Mouse (Mus musculus): Measurements from ENCODE around the gene Cyp2f2.

The Cyp2f2 gene

GRCm38 (mm10) chr7:27153205-27153764, 33.6 kb downstream of the Cyp2f2 start, which contains the start of gene Cyp2t4:
Cyp2t4 (plus strand) TSS chr7:27153714.
- no peak for DNase-seq (ENCODE audit: low spot score in 2 of 2)

DNA sequence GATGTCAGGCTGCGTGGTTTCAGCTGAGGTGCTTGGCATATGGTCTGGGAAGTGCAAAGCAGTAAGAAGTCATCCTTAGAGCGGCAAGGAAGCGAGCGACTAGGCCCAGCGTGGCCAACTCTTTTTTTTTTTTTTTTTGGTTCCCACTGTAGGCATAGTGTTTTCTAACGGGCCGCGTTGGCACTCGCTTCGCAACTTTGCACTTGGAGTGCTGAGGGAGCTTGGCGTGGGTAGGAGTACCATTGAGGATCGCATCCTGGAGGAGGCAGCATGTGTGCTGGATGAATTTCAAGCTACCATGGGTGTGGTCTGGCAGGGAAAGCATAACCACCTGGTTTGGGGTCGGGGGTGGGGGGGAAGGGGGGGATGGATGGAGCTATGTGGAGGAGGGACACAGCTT, 36.3 kb downstream of the Cyp2f2 start:
- DNase-seq (ENCODE audit: low spot score in 2 of 2): peak in 1 of 2 experiments; percentile 75

- DNase-seq (ENCODE audit: low spot score in 2 of 2): no peak
Measured at GRCm38 (mm10) chr7:27158171-27158570, 38.5 kb downstream of the Cyp2f2 start.

- no peak for DNase-seq (ENCODE audit: low spot score in 2 of 2)
Measured at GRCm38 (mm10) chr7:27159256-27159655, 39.5 kb downstream of the Cyp2f2 start.

DNA sequence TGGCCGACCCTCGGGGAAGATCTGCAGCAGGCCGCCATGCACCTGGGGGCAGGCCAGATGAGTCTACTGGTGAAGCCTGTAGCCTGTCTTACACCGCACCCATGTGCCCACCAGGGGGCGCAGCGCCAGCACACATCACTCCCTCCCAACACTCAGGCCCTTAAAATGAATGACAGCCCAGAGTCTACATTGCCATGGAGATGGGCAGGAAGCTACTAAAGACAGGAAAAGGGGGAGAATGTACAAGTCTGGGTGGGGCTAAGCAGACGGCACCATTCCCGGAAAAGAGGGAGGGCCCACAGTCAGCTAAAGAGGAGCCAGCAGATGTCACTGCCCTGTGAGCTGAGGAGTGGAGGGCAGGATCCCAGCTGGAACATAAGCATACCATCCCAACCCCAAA, 40.2 kb downstream of the Cyp2f2 start:
- DNase-seq (ENCODE audit: low spot score in 2 of 2): peak; percentile 80 to 88

GRCm38 (mm10) chr7:27160921-27161320, 41.2 kb downstream of the Cyp2f2 start:
- no peak for DNase-seq (ENCODE audit: low spot score in 2 of 2)

DNA sequence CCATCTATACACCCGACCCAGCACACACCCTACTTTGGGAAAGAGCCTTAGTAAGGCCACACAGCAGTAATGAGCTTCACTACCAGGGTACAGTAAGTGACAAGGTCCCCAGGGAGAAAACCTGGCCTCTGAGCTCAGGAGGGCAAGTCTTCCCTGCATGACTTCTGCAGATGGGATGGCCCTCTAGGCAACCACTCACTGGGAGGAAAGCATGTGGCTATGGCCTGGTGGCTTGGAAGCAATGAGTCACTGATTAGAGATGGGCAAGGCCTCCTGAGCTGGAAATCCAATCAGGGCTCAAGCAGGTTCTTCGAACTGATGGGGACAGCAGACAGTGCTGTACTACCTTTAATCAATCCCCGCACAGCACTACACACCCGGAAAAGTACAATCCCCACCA, 42.0 kb downstream of the Cyp2f2 start:
- DNase-seq (ENCODE audit: low spot score in 2 of 2): no peak

DNA sequence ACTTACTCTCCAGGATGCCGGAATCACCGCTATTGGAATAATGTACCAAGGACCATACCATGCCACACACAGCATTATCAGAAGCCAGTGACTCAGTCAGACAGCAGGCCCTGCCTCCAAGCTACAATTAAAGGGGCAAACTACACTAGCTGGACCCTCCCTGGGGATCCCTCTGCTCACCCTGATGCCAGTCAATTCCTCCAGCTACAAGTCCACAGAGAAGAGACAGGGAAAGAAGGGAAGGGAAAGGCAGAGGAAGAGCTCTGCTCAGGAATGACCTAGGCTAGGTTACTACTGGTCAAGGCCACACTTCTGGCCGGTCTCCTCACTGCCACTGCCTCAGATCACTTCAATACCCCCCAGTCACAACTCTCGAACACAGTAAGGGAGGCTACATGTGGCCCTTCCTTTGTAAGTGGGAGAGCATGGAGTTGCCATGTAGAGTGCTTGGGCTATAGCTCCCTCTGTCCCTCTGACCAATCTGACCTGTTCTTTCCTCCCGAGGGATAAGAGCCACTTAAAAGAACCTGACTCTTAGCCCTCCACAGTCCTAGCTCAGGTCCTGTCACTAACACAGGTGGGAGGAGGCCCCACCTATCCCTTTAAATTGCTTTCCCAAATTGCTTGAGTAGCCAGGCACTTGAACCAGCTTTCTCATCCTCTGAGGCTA, 43.2 kb downstream of the Cyp2f2 start:
- no peak for DNase-seq (ENCODE audit: low spot score in 2 of 2)

- DNase-seq (ENCODE audit: low spot score in 2 of 2): no peak
Measured at GRCm38 (mm10) chr7:27163450-27163805, 43.7 kb downstream of the Cyp2f2 start.

DNA sequence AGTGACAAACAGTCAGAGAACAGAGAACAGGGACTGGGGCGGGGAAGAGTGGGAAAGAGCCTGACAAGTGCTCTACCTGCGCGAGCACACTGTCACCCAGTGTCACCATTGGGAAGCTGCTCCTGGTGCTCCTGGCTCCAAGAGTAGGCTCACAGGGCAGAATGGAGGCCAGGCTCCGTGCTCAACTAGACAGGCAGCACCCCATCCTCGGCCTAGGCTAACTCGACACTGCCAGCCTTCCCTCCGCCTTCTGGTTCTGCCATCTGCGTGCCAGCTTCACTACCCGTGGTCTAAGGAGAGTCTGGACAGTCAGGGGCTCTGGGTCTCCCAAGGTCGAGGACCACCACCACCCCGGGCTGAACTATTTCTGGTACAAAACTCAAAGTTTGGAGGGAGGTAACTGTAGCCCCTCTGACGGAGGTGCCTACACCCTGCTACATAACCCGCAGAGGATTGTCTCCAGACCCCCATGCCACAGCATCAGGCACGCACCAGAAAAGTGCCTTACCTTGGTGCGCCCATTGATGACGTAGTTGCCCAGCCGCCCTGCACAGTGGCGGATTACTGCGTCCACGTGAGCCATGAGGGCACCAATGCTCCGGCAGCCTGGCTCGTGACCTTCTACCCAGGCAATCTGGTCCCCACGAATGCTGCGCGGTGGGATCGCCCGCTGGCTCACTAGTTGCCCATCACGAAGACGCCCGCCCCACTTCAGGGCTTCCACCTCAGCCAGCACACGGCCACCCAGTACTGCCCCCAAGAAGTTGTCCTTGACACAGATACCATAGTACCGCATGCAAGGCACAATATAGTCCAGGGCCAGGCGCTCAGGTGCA, 44.6 kb downstream of the Cyp2f2 start:
- DNase-seq (ENCODE audit: low spot score in 2 of 2): peak in 1 of 2 experiments; percentile 40

DNA sequence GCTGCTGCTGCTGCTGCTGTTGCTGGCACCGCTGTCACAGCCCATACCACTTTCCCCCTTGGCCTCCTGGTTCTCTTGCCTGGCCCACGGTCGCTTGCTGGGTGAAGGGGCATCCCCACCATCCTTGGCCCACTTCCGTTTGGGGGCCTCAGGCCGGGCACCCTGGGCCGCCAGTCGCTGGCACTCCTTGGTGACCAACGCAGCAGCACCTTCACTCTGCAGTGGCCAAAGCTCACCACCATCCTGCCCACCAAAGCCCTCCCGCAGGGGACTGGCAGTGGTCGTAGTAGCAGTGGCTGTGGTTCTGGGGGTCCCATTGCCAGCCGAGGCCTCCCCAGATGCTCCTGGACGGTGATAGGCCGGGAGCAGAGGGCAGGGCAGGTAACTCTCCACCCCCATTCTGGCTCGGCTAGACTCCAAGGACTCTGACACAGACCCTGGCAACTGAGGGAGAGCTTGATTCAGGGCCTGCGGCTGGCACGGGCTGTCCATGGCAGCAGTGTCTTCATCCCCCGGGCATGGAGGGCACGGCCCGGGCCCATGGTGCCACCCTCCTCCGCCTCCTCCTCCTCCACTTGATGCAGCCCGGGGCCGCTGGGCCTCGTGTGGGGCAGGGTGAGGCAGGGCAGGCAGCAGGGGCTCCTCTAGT, 45.4 kb downstream of the Cyp2f2 start:
- peak in 1 of 2 experiments; percentile 37 for DNase-seq (ENCODE audit: low spot score in 2 of 2)

GRCm38 (mm10) chr7:27165696-27166095, 46.0 kb downstream of the Cyp2f2 start:
- no peak for DNase-seq (ENCODE audit: low spot score in 2 of 2)

DNA sequence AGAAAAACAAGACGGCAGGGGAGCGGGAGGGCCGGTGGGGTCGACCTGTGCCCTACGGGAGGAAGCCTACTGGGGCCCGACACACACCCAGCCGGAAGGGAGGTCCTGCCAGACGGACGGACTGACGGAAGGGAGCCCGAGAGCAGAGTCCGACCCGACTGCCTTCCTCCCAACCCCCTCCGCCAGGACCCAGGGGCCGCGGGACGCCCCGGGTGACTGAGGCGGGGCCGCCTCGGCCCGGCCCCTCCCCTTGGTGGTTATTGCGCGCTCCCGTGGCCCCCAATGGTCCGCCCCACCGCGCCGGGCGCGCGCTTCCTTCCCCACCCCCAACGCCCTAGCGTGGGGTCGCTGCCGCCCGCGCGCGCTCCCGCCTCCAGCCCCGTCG, 46.5 kb downstream of the Cyp2f2 start:
- peak in 1 of 2 experiments; percentile 64 for DNase-seq (ENCODE audit: low spot score in 2 of 2)

DNA sequence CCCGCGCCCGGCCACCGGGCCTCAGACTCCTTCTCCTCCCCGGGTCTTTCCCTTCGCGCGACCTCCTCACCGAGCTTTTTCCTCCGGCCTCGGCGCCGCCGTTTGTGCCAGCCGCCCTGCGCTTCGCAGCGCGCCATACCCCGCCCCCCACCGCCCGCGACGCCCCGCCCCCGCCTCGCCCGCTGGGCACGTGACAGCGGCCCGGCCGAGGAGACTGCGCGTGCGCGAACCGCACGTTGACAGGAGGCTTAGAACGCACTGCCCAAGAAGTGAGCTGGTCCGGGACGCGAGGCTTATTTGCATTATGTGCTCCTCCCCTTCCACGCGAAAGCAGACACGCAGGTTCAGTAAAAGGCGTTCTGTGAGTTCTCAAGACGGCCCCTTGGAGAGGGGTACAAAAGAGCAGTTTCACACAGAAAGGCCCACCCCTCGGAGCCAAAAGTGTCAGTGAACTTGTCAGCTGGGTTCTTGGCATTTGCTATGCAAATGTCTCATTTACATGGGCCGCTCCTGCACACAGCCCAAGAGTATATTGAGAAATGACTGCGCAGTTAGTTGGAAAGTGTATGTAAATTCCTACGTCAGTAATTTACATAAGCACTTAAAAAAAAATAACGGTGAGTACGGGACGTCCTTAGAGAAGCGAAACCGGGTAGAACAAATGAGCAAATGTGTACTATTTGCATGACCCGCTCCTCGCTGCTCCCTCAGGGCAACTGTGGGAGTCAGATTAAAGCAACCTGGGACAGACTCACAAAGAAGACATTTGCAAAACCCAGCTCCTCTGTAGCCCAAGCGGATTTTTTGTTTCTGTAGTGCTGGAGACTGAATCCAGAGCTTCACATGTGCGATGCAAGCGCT, 47.1 kb downstream of the Cyp2f2 start, which contains the start of gene Egln2:
TSS of gene Egln2 (minus strand) at position 189 of the 861 bp plus-strand sequence.
- DNase-seq (ENCODE audit: low spot score in 2 of 2): peak; percentile 88 to 95

DNA sequence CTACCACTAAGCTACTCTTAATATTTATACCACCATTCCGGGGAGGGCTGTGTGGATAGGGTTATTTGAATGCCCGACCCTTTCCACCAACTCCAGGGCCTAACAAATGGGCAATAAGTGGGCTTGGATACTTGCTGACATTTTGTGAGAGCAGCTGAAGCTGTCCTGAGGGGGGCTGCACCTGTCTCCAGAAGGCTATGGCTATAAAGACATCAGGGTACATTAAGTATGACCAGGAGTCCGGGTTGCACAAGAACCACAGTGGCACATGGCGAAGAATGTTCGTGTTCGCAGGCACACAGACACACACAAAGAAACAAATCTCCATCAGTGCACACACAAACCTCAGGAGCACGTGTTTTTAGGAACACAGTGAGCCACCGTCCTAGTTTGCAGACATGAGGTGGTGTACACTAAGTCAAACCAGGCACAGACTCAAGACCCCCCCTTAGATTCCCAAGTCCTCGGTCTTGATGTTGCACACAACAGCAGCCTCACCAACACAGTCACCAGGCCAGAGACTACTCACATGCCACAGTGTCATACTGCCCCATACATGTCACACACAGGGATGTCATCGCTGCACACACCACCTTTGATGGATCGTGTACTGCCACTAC, 47.9 kb downstream of the Cyp2f2 start:
- no peak for DNase-seq (ENCODE audit: low spot score in 2 of 2)

DNA sequence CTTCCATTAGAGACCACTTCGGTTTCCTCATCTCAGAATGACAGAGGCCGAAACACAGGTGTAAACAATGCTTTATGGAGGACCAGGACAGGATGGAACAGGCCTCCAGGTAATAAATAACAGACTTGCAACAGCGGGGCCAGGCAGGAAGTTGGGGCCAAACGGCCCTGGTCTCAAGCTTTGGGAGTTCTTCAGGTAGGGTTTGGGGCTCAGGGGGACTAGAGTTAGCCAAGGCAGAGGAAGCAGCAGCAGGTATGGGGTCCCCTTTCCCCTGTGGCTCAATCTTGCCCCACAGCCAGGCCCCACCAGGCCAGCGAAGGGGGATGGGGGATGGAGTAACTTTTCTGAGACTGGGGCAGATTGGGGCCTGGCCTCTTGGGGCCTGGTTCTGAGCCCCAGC, 48.7 kb downstream of the Cyp2f2 start:
- no peak for DNase-seq (ENCODE audit: low spot score in 2 of 2)

DNA sequence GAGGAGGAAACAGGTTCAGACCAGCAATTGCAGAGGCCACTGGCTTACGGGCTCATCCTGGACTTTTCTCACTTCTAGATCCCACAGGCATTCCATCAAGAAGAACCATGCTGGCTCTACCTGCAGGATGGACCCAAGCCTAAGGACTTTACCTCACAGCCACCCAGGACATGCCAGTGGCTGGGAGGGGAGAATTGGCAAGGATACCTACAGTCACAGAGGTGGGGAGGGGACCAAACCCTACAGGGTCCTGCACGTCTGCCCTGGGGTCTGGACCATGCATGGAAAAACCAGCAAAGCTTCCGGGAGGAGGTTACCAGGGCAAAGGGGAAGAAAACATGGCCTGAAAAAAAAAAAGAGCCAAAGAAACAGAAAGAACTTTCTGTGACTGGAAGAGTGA, 51.3 kb downstream of the Cyp2f2 start:
- no peak for DNase-seq (ENCODE audit: low spot score in 2 of 2)

DNA sequence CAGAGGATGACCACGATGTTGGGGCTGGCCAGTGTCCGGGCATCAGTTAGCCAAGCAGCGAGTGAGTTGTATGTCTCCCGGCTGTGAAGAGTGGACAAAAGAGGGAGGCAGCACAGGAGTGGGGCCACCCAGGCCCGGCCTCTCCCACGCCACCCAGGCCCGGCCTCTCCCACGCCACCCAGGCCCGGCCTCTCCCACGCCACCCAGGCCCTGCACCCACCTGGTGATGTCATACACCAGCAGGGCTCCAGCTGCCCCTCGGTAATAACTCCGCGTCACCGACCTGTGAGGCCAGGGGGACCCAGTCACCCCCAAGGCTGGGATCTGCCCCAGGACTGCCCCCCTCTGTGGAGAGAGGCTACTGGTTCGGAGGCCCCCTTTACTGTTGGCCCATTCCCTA, 54.8 kb downstream of the Cyp2f2 start:
- DNase-seq (ENCODE audit: low spot score in 2 of 2): no peak

DNA sequence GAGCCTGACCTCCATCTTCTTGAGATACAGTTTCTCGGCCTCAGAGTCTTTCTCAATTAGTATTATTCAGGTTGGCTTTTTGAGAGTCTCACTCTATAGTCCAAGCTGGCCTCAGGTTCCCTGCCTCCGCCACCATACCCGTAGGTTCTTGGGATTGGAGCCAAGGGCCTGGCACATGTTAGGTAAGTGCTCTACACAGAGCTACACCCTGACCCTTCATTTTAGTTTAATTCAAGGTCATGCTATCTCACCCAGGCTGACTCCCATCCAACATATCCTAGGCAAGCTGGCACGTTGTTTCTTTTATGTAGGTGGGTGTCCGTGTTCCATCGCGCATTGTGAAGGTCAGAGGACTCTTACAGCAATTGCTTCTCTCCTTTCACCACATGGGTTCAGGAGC, 55.2 kb downstream of the Cyp2f2 start:
- no peak for DNase-seq (ENCODE audit: low spot score in 2 of 2)

- DNase-seq (ENCODE audit: low spot score in 2 of 2): no peak
Measured at GRCm38 (mm10) chr7:27177942-27178323, 58.2 kb downstream of the Cyp2f2 start.

Measured in left cerebral cortex, adult 9 months (tissue).